Mouse (Mus musculus) heart, embryonic 12.5 days (tissue): ENCODE measurements around the gene Hoxd10. TPM values are rescaled to one million over a fixed set of nuclear protein-coding genes. Genes with fewer than 3 reads are reported as not detected.

ENCODE experiments used
- ATAC-seq: fragments of 200-750 bp; cut with Nextera tagmentation; 2 replicates; pipeline ENCODE4 v1.8.0; 2017; ENCODE audit warnings: moderate TSS enrichment, moderate library complexity; ENCODE audit not compliant: insufficient number of reproducible peaks, low FRiP score
- H3K27ac ChIP-seq: fragments of 300-500 bp; sonication (generic); 2 replicates; pipeline ENCODE4 v1.5.1; 2016; ENCODE audit warnings: mild to moderate bottlenecking, moderate library complexity; ENCODE audit not compliant: poor library complexity, severe bottlenecking
- H3K27me3 ChIP-seq: fragments of 300-500 bp; sonication (generic); replicated peaks from 2 replicates; pipeline ENCODE4 v1.6.1; 2016; ENCODE audit warnings: mild to moderate bottlenecking, moderate library complexity
- H3K36me3 ChIP-seq: fragments of 300-500 bp; sonication (generic); 2 replicates; pipeline ENCODE4 v1.6.1; 2016; ENCODE audit warnings: mild to moderate bottlenecking, moderate library complexity
- H3K4me1 ChIP-seq: fragments of 300-500 bp; sonication (generic); replicated peaks from 2 replicates; pipeline ENCODE4 v1.6.1; 2016; ENCODE audit warnings: mild to moderate bottlenecking
- H3K4me2 ChIP-seq: fragments of 300-500 bp; sonication (generic); 2 replicates; pipeline ENCODE4 v1.6.1; 2016; ENCODE audit warnings: mild to moderate bottlenecking, moderate library complexity
- H3K4me3 ChIP-seq: fragments of 300-500 bp; sonication (generic); 2 replicates; pipeline ENCODE4 v1.5.1; 2016; ENCODE audit warnings: mild to moderate bottlenecking
- H3K9ac ChIP-seq: fragments of 300-500 bp; sonication (generic); 2 replicates; pipeline ENCODE4 v1.6.1; 2016; ENCODE audit warnings: mild to moderate bottlenecking, moderate library complexity
- H3K9me3 ChIP-seq: fragments of 300-500 bp; sonication (generic); replicated peaks from 2 replicates; pipeline ENCODE4 v1.6.1; 2016; ENCODE audit warnings: mild to moderate bottlenecking, moderate library complexity
- WGBS: fragments of 180-500 bp; shearing (Covaris S2); methylation state at CpG from one replicate; pipeline ENCODE4 v1.1.7; 2016; 5-methylcytosine and 5-hydroxymethylcytosine counted together
- polyA plus RNA-seq: library from polyadenylated mRNA; unstranded; fragments of >200 nt; fragmentation: Nextera tagmentation; extraction: Ambion mirVana; gene quantifications from 2 replicates; pipeline ENCODE4 v1.2.1, GENCODE M21; 2016

The Hoxd10 gene
- polyA plus RNA-seq, 1 experiment from 2014 or later: not detected

GRCm38 (mm10) chr2:74684106-74684505 is 7.6 kb upstream of the Hoxd10 start:
- no peak overlapping the region for H3K27ac ChIP-seq
- H3K4me1 ChIP-seq: peaks cover 22% of the 10 kb centered on the region
- no peak overlapping the region for H3K4me2 ChIP-seq
- no peaks in the 10 kb centered on the region for H3K36me3 ChIP-seq
- 1% methylated on average over 12 of the region's 12 CpGs for WGBS
- H3K27me3 ChIP-seq: peaks cover 87% of the 10 kb centered on the region
- no peaks in the 10 kb centered on the region for H3K9me3 ChIP-seq
- ATAC-seq: no peak
- H3K9ac ChIP-seq: no peak overlapping the region
- no peak overlapping the region for H3K4me3 ChIP-seq

- ATAC-seq: no peak
- Histone ChIP-seq H3K9ac (no peak overlapping the region), H3K4me1 (peaks cover 16% of the 10 kb centered on the region), H3K9me3 (no peaks in the 10 kb centered on the region), H3K27me3 (peaks cover 87% of the 10 kb centered on the region), H3K36me3 (no peaks in the 10 kb centered on the region), H3K4me3 (no peak overlapping the region), H3K4me2 (no peak overlapping the region), H3K27ac (no peak overlapping the region)
- WGBS: 11% methylated on average over 4 of the region's 4 CpGs
Observed at GRCm38 (mm10) chr2:74685059-74685603, 6.6 kb upstream of the Hoxd10 start.

DNA sequence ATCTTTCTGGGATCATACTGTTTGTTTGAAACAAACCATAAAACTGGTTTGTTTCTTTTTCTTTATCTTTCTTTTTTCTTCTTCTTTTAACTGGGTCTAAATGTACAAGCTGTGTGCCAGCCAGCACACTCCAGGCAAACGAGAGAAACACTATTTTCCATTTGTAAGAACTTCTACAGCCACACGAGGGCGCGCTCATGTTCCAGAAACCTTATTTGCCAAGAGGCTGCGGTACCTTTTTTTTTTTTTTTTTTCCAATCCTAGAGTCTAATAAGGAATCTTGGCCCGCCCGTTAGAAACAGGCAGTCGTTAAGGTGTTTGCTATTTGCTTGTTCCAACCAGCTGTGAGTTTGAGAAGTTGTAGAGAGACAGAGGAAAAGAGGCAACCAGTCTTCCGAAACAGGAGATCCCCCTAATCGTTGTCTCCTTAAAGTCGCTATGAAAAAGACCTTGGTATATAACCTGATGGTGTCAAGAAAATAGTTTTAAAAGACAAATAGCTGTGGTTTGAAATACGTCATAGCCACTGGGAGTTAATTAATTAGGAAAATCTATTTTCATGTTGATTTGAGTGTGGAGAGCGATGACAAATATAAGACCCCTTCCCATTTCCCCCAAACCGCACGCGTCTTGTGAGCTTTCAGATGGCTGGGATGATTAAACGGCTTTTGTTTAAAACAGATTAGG is 5.3 kb upstream of the Hoxd10 start:
- Histone ChIP-seq H3K4me2 (no peak overlapping the region), H3K9ac (no peak overlapping the region)
- WGBS: 5% methylated on average over 17 of the region's 17 CpGs

DNA sequence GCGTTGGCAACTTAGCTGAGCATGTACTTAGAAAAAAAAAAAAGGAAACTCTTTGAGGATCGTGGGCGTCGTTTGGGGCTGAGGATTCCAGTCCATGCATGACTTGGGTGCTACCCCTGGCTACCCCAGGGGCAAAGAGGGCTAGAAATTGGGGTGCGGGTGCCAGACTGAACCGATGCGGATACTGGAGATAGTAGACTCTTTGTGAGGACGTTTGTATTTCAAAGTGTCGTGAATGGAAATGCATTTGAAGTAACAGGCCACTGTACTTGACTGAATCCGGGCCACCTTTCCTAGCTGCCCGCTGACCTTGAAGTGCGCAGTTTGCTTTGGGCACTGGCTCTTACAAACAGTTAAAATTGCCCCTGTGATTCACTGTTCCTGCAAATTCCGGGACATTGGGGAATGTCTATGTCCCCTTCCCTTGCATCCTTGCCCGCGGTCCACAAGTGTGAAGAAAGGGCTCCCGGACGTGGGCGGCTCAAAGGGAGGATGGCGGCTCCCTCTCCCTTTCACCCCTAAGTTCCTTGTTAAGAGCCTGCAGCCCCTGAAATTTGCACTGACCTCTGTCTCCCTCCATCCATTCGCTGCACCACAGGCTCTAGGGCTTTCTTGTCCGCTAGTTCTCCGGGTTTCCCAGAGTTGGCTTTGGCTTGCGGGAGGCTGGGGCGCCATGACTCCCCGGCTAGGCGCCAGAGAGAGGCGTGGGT is 4.6 kb upstream of the Hoxd10 start:
- no peak overlapping the region for H3K9ac ChIP-seq
- peaks cover 13% of the 10 kb centered on the region for H3K4me1 ChIP-seq
- H3K9me3 ChIP-seq: no peaks in the 10 kb centered on the region
- H3K27ac ChIP-seq: no peak overlapping the region
- no peak for ATAC-seq
- no peak overlapping the region for H3K4me3 ChIP-seq
- H3K4me2 ChIP-seq: no peak overlapping the region
- H3K27me3 ChIP-seq: peaks cover 81% of the 10 kb centered on the region
- no peaks in the 10 kb centered on the region for H3K36me3 ChIP-seq
- WGBS: under 1% methylated on average over 27 of the region's 27 CpGs

More for the DNA sequence above, 5.3 kb upstream of the Hoxd10 start:
- no peaks in the 10 kb centered on the region for H3K9me3 ChIP-seq
- no peak overlapping the region for H3K27ac ChIP-seq
- H3K4me1 ChIP-seq: peaks cover 18% of the 10 kb centered on the region
- ATAC-seq: no peak
- no peak overlapping the region for H3K4me3 ChIP-seq
- H3K27me3 ChIP-seq: peaks cover 81% of the 10 kb centered on the region
- no peaks in the 10 kb centered on the region for H3K36me3 ChIP-seq

DNA sequence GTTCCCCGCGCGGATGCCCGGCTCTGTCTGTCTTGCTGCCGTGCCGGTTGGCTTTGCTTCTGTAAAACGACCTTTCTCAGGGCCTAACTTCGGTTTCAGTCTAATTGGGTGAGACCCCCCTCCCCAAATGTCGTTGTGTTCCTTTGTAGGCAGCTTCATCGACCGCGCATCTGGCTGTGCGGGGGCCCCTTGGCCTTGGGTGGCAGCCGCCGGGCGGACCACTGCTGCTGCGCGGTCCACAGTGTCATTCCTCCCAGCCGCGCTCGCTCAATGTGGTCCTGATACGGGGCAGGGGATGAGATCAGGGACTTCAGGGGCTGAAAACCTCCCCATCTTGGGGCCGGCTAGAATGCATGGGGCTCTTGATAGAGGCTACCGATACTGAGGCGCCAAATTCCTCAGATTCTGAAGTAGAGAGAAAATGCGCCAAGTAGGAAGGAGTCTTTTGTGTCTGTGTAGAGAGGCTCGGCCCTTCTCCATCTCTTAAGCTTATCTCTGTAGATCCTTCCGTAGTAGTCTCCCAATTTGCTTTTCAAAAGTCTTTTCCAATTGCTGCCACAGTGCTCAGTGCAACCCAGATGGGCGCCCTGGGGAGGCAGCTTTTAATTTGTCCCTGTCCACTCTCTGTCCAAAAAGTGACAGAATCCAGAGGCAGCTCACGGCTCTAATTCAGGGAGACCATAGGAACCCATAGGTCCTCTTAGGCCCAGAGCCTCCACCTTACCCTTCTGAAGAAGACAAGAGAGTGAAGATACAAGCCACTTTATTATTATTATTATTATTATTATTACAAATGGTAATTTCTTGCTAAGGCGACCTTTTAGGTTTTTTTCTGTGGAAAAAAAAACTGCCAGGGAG is 3.8 kb upstream of the Hoxd10 start:
- H3K9me3 ChIP-seq: no peaks in the 10 kb centered on the region
- no peak overlapping the region for H3K27ac ChIP-seq
- no peak overlapping the region for H3K9ac ChIP-seq
- no peak overlapping the region for H3K4me3 ChIP-seq
- H3K27me3 ChIP-seq: peaks cover 81% of the 10 kb centered on the region
- ATAC-seq: no peak
- peaks cover 5% of the 10 kb centered on the region for H3K4me1 ChIP-seq
- H3K4me2 ChIP-seq: no peak overlapping the region
- 2% methylated on average over 31 of the region's 31 CpGs for WGBS
- H3K36me3 ChIP-seq: no peaks in the 10 kb centered on the region

- no peaks in the 10 kb centered on the region for H3K9me3 ChIP-seq
- H3K27ac ChIP-seq: no peak overlapping the region
- H3K4me3 ChIP-seq: no peak overlapping the region
- peaks cover 81% of the 10 kb centered on the region for H3K27me3 ChIP-seq
- H3K4me2 ChIP-seq: no peak overlapping the region
- WGBS: 4% methylated on average over 12 of the region's 12 CpGs
- H3K4me1 ChIP-seq: 0 out of 2 replicates have a peak, but pooled peaks cover 4% of the 10 kb centered on the region
- no peak for ATAC-seq
- H3K36me3 ChIP-seq: no peaks in the 10 kb centered on the region
- no peak overlapping the region for H3K9ac ChIP-seq
Observed at GRCm38 (mm10) chr2:74688795-74689573, 2.7 kb upstream of the Hoxd10 start.

DNA sequence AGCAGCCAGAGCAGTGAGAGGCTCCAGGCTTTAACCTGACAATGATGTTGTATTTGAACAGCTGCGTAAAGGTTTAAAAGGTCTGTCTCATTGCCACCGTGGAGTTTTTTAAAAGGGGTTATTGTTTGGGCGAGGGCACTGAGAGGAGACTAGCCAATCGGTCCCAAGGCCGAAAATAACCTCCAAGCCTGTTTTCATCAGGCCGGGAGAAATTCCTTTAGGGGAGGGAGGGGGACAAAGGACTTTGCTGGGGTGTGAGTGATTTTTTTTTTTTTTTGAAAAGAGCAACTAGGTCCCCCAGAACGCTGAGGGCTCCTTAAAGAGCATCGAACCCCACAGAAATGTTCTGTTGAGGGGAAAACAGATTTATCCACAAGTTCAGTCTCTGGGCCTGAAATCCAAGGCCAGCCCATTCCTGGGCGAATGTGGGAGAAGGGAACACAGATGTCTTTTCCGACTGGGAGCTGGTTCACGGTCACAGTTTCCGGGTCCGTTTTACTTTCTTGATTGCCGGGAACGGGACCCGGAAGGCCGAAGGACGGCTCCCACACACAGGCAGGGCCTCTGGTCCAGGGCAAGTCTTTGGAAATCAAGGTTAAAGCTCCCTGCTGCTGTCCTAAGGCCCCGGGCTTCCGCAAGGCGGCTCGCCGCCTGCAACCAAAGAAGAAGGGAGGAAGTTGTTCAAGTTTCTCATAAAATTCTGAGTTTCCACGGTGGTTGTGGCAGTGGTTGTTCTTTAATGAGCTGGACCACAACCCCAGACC is 2.0 kb upstream of the Hoxd10 start:
- no peak overlapping the region for H3K9ac ChIP-seq
- no peak overlapping the region for H3K4me3 ChIP-seq

GRCm38 (mm10) chr2:74690338-74690716 is 1.4 kb upstream of the Hoxd10 start:
- Histone ChIP-seq H3K36me3 (no peaks in the 10 kb centered on the region), H3K4me1 (0 out of 2 replicates have a peak, but pooled peaks cover 4% of the 10 kb centered on the region), H3K4me2 (no peak overlapping the region), H3K9me3 (no peaks in the 10 kb centered on the region), H3K9ac (no peak overlapping the region), H3K27ac (no peak overlapping the region), H3K27me3 (peaks cover 83% of the 10 kb centered on the region), H3K4me3 (no peak overlapping the region)
- no peak for ATAC-seq
- 7% methylated on average over 8 of the region's 8 CpGs for WGBS

More for the DNA sequence above, 2.0 kb upstream of the Hoxd10 start:
- WGBS: under 1% methylated on average over 24 of the region's 24 CpGs
- Histone ChIP-seq H3K36me3 (no peaks in the 10 kb centered on the region), H3K4me1 (0 out of 2 replicates have a peak, but pooled peaks cover 4% of the 10 kb centered on the region), H3K9me3 (no peaks in the 10 kb centered on the region), H3K27ac (no peak overlapping the region), H3K27me3 (peaks cover 82% of the 10 kb centered on the region), H3K4me2 (no peak overlapping the region)
- no peak for ATAC-seq

DNA sequence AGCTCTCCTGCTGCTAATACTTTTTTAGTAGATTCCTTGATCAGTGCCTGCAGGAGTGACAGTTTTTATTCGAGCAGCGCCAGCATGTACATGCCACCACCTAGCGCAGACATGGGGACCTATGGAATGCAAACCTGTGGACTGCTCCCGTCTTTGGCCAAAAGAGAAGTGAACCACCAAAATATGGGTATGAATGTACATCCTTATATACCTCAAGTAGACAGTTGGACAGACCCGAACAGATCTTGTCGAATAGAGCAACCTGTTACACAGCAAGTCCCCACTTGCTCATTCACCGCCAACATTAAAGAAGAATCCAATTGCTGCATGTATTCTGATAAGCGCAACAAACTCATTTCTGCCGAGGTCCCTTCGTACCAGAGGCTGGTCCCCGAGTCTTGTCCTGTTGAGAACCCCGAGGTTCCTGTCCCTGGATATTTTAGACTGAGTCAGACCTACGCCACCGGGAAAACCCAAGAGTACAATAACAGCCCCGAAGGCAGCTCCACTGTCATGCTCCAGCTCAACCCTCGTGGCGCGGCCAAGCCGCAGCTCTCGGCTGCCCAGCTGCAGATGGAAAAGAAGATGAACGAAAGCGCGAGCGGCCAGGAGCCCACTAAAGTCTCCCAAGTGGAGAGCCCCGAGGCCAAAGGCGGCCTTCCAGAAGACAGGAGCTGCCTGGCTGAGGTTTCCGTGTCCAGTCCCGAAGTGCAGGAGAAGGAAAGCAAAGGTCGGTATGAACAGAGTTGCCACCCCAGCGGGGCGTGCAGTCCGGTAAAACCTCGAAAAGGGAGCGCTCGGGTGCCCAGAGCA is 477 bp downstream of the Hoxd10 start:
- Histone ChIP-seq H3K4me2 (no peak overlapping the region), H3K9ac (no peak overlapping the region), H3K36me3 (no peaks in the 10 kb centered on the region), H3K4me1 (0 out of 2 replicates have a peak, but pooled peaks cover 4% of the 10 kb centered on the region), H3K9me3 (no peaks in the 10 kb centered on the region), H3K4me3 (0 out of 2 replicates have a peak overlapping the region, but pooled peaks have one; percentile 1), H3K27ac (no peak overlapping the region), H3K27me3 (peaks cover 90% of the 10 kb centered on the region)
- no peak for ATAC-seq
- WGBS: 4% methylated on average over 35 of the region's 35 CpGs
